Comparison of ENCODE assay signal across 9 mouse cellular contexts in the genomic region with DNA sequence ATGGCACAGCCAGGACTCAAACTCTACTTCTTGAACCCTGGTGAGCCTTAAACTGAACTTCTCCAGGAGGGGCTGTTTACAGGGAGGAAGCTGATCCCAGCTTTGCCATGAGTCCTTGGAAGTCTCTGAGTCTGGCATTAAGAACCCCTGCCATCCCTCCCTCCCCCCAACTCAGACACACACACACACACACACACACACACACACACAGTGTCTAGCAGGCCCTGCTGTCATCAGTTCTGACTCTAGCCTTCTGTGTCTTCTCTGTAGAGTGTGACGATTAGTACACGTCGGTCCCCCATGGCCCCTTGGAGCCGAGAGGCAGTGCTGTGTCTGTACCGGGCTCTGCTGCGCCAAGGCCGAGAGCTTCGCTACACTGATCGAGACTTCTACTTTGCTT. TPM values are rescaled to one million over a fixed set of nuclear protein-coding genes. Genes with fewer than 3 reads are reported as not detected.
A peak's percentile ranks its signal among the peaks of the same experiment; 100 is the strongest.
DNase-seq lines count a peak whose midpoint lies in the region; ATAC-seq and TF ChIP-seq lines count a peak whose summit lies in the region.
"Had no signal": no experiment of that assay in that cellular context is flagged by ENCODE, and none has a peak within 500 bp of the region (broad histone marks: within the 10 kb centered on the region; RNA-seq: fewer than 3 reads in every experiment).

TSS of gene AC140267.1 (plus strand) at position 301 of the 400 bp plus-strand sequence.

- H3K9me3 ChIP-seq in erythroblast, embryonic 14.5 days (ENCODE audit: control insufficient read depth, low read length), result no peaks in the 10 kb centered on the region
- no peaks in the 10 kb centered on the region for H3K9me3 ChIP-seq in limb, embryonic 13.5 days

- no peaks in the 10 kb centered on the region for H3K27me3 ChIP-seq in erythroblast, embryonic 14.5 days (ENCODE audit: control insufficient read depth)
- no peaks in the 10 kb centered on the region for H3K27me3 ChIP-seq in thymus, adult 2 months (ENCODE audit: control insufficient read depth, insufficient read depth, low read length)
- H3K27me3 ChIP-seq in limb, embryonic 13.5 days, result no peaks in the 10 kb centered on the region

- no peak for TF ChIP-seq POLR2A in thymus, adult 2 months (IDR thresholded peaks at IDR 0.05; ENCODE audit: control insufficient read depth, extremely low read depth, insufficient read depth, low read length, poor library complexity)

- H3K36me3 ChIP-seq in erythroblast, embryonic 14.5 days (ENCODE audit: control insufficient read depth), result peaks cover 48% of the 10 kb centered on the region
- H3K36me3 ChIP-seq in thymus, adult 2 months (ENCODE audit: control insufficient read depth, insufficient read depth, low read length), result peaks cover 34% of the 10 kb centered on the region
- H3K36me3 ChIP-seq in limb, embryonic 13.5 days, result peaks cover 44% of the 10 kb centered on the region

- DNase-seq in thymus, adult 2 months, result no peak
- DNase-seq in thymus, postnatal 36 days, result no peak
- DNase-seq in embryo, embryonic 9.5 days (ENCODE audit: extremely low spot score), result no peak
- DNase-seq in spleen, postnatal 10 days (ENCODE audit: low spot score in 2 of 2), result no peak
- DNase-seq in cerebellum, postnatal 10 days, result no peak

- peak within 1 kb of the TSS; percentile 98 for H3K4me3 ChIP-seq in erythroblast, embryonic 14.5 days (replicated peaks)
- peak within 1 kb of the TSS; percentile 72; the same call in 1 of the 2 replicates for H3K4me3 ChIP-seq in thymus, adult 2 months (ENCODE audit: control insufficient read depth, insufficient read depth, low read length)
- peak within 1 kb of the TSS; percentile 95 for H3K4me3 ChIP-seq in limb, embryonic 13.5 days

- H3K4me2 ChIP-seq in limb, embryonic 13.5 days (replicated peaks), result peak within 1 kb of the TSS; percentile 87

- no peak for TF ChIP-seq CTCF in thymus, adult 2 months (IDR thresholded peaks at IDR 0.05; ENCODE audit: borderline replicate concordance, control insufficient read depth, extremely low read depth, insufficient read depth, low read length, poor library complexity)

- peaks cover 50% of the 10 kb centered on the region for H3K4me1 ChIP-seq in erythroblast, embryonic 14.5 days (ENCODE audit: control insufficient read depth)
- peaks cover 10% of the 10 kb centered on the region for H3K4me1 ChIP-seq in thymus, adult 2 months (replicated peaks; ENCODE audit: control insufficient read depth, insufficient read depth, low read length)
- H3K4me1 ChIP-seq in limb, embryonic 13.5 days, result peaks cover 15% of the 10 kb centered on the region; the same call in 1 of the 2 replicates

- peak within 1 kb of the TSS; percentile 86 for H3K9ac ChIP-seq in limb, embryonic 13.5 days

- WGBS in thymus, adult 2 months, result 97% methylated on average over 9 of the region's 9 CpGs
- 95% methylated on average over 9 of the region's 9 CpGs for WGBS in limb, embryonic 13.5 days

- ATAC-seq in erythroblast, adult 5-6 weeks (replicated peaks; ENCODE audit: low FRiP score, poor library complexity, severe bottlenecking), result no peak
- ATAC-seq in limb, embryonic 13.5 days (ENCODE audit: low FRiP score, low read depth), result no peak

- H3K27ac ChIP-seq in thymus, adult 2 months (ENCODE audit: control insufficient read depth, insufficient read depth, low read length), result no peak within 1 kb of the TSS
- H3K27ac ChIP-seq in limb, embryonic 13.5 days, result no peak within 1 kb of the TSS

RNA-seq across cellular contexts. Expression of gene AC140267.1, which starts in this region (rescaled TPM):
- polyA plus RNA-seq in erythroblast, embryonic 14.5 days (2012), result not detected in 2 replicates
- not detected in 2 replicates for total RNA-seq in erythroblast, adult 5-6 weeks (2015; ENCODE audit: low replicate concordance)
- total RNA-seq in erythroblast, adult 5-6 weeks (2017; ENCODE audit: low replicate concordance), result not detected in 2 replicates
- polyA plus RNA-seq in thymus, adult 2 months (2012; rRNA removed), result not detected in 2 replicates
- polyA plus RNA-seq in limb, embryonic 13.5 days (2015; fragmentation: Nextera tagmentation; extraction: Ambion mirVana), result not detected in 2 replicates
- polyA plus RNA-seq: large intestine, adult 2 months had no signal
